Mouse (Mus musculus): ENCODE data around the gene C2cd3. TPM values are rescaled to one million over a fixed set of nuclear protein-coding genes. Genes with fewer than 3 reads are reported as not detected.

Gene C2cd3
- polyA plus RNA-seq, 1 experiment: 18.0 TPM

DNA sequence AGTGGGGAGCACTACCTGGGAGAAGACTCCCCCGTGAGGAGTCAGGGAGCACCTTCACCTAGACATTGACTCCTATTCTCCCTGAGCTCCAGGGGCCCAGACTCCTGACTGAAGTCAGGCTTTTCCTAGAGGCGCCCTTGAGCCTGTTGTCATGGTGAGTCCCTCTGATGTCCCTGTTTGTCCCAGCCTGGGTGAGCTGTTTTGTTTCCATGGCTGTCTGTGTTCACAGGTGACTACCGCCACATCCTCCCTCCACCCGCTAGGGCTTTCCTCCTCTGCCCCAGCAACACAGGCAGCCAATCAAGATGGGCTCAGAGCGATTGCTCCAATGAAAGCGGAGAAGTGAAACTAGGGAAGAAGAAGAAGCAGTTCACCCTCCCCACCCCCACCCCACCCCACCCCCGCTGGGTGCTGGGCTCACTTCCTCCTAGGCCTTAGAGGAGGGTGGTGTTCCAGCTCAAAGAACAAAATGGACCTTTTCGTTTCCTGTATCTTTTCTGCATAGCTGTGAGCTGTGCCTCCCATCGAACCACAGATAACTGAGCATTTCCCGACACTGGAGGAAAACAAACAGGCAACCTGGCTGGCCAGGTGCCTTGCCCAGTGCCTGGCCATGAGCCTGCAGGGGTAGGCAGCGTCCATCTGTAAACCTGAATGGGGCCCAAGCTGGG is 123.7 kb downstream of the C2cd3 start:
- TF ChIP-seq CTCF (IDR thresholded peaks at IDR 0.05; ENCODE audit: borderline replicate concordance, insufficient read depth, low read depth, low read length) (no peak), POLR2A (IDR thresholded peaks at IDR 0.05; ENCODE audit: borderline replicate concordance, insufficient read depth, low read length) (no peak)
- Histone ChIP-seq H3K4me3 (replicated peaks; ENCODE audit: insufficient read depth, low read depth, low read length) (no peak overlapping the region), H3K27ac (ENCODE audit: insufficient read depth, low read length) (peak overlapping the region; percentile 4; the same call in 1 of the 2 replicates), H3K27me3 (ENCODE audit: control insufficient read depth, insufficient read depth, low read length) (no peaks in the 10 kb centered on the region), H3K4me1 (ENCODE audit: control insufficient read depth, insufficient read depth, low read length) (no peaks in the 10 kb centered on the region)
- DNase-seq: peak in 1 of 2 experiments; percentile 33
- WGBS: 46% methylated on average over 11 of the region's 11 CpGs

GRCm38 (mm10) chr7:100496371-100496770 is 124.3 kb downstream of the C2cd3 start:
- TF ChIP-seq CTCF (IDR thresholded peaks at IDR 0.05; ENCODE audit: borderline replicate concordance, insufficient read depth, low read depth, low read length) (no peak), POLR2A (IDR thresholded peaks at IDR 0.05; ENCODE audit: borderline replicate concordance, insufficient read depth, low read length) (no peak)
- WGBS: 57% methylated on average over 6 of the region's 6 CpGs
- H3K27me3 ChIP-seq (ENCODE audit: control insufficient read depth, insufficient read depth, low read length): no peaks in the 10 kb centered on the region
- no peaks in the 10 kb centered on the region for H3K4me1 ChIP-seq (ENCODE audit: control insufficient read depth, insufficient read depth, low read length)
- H3K4me3 ChIP-seq (replicated peaks; ENCODE audit: insufficient read depth, low read depth, low read length): no peak overlapping the region
- no peak for DNase-seq
- H3K27ac ChIP-seq (ENCODE audit: insufficient read depth, low read length): no peak overlapping the region

- Histone ChIP-seq H3K4me1 (ENCODE audit: control insufficient read depth, insufficient read depth, low read length) (no peaks in the 10 kb centered on the region), H3K4me3 (replicated peaks; ENCODE audit: insufficient read depth, low read depth, low read length) (no peak overlapping the region), H3K27me3 (ENCODE audit: control insufficient read depth, insufficient read depth, low read length) (no peaks in the 10 kb centered on the region), H3K27ac (ENCODE audit: insufficient read depth, low read length) (no peak overlapping the region)
- TF ChIP-seq CTCF (IDR thresholded peaks at IDR 0.05; ENCODE audit: borderline replicate concordance, insufficient read depth, low read depth, low read length) (no peak), POLR2A (IDR thresholded peaks at IDR 0.05; ENCODE audit: borderline replicate concordance, insufficient read depth, low read length) (no peak)
- DNase-seq: no peak
- 94% methylated on average over 9 of the region's 9 CpGs for WGBS
Measured at GRCm38 (mm10) chr7:100496791-100497190, 124.8 kb downstream of the C2cd3 start.

- Histone ChIP-seq H3K4me3 (replicated peaks; ENCODE audit: insufficient read depth, low read depth, low read length) (no peak overlapping the region), H3K27me3 (ENCODE audit: control insufficient read depth, insufficient read depth, low read length) (no peaks in the 10 kb centered on the region), H3K27ac (ENCODE audit: insufficient read depth, low read length) (no peak overlapping the region), H3K4me1 (ENCODE audit: control insufficient read depth, insufficient read depth, low read length) (no peaks in the 10 kb centered on the region)
- no peak for DNase-seq
- 70% methylated on average over 4 of the region's 4 CpGs for WGBS
- TF ChIP-seq CTCF (IDR thresholded peaks at IDR 0.05; ENCODE audit: borderline replicate concordance, insufficient read depth, low read depth, low read length): no peak
- TF ChIP-seq POLR2A (IDR thresholded peaks at IDR 0.05; ENCODE audit: borderline replicate concordance, insufficient read depth, low read length): no peak
Measured at GRCm38 (mm10) chr7:100497402-100497801, 125.4 kb downstream of the C2cd3 start.

DNA sequence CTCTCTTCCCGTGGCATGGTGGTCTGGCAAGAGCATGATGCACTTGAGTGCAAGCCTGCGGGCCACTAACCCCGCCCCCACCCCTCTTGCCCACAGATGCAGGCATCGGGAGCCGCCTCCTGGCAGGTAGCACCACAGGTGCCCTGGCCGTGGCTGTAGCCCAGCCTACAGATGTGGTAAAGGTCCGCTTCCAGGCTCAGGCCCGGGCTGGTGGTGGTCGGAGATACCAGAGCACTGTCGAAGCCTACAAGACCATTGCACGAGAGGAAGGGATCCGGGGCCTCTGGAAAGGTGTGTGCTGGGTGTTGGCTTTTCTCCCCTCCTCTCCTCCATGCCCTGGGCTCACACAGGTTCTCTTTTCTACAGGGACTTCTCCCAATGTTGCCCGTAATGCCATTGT is 125.9 kb downstream of the C2cd3 start:
- WGBS: 93% methylated on average over 13 of the region's 13 CpGs
- TF ChIP-seq CTCF (IDR thresholded peaks at IDR 0.05; ENCODE audit: borderline replicate concordance, insufficient read depth, low read depth, low read length): no peak
- no peak for TF ChIP-seq POLR2A (IDR thresholded peaks at IDR 0.05; ENCODE audit: borderline replicate concordance, insufficient read depth, low read length)
- Histone ChIP-seq H3K4me3 (replicated peaks; ENCODE audit: insufficient read depth, low read depth, low read length) (no peak overlapping the region), H3K27ac (ENCODE audit: insufficient read depth, low read length) (no peak overlapping the region), H3K4me1 (ENCODE audit: control insufficient read depth, insufficient read depth, low read length) (no peaks in the 10 kb centered on the region), H3K27me3 (ENCODE audit: control insufficient read depth, insufficient read depth, low read length) (no peaks in the 10 kb centered on the region)
- DNase-seq: no peak

GRCm38 (mm10) chr7:100499465-100499864 is 127.4 kb downstream of the C2cd3 start:
- H3K4me1 ChIP-seq (ENCODE audit: control insufficient read depth, insufficient read depth, low read length): no peaks in the 10 kb centered on the region
- TF ChIP-seq CTCF (IDR thresholded peaks at IDR 0.05; ENCODE audit: borderline replicate concordance, insufficient read depth, low read depth, low read length) (no peak), POLR2A (IDR thresholded peaks at IDR 0.05; ENCODE audit: borderline replicate concordance, insufficient read depth, low read length) (no peak)
- no peak overlapping the region for H3K27ac ChIP-seq (ENCODE audit: insufficient read depth, low read length)
- DNase-seq: no peak
- H3K27me3 ChIP-seq (ENCODE audit: control insufficient read depth, insufficient read depth, low read length): no peaks in the 10 kb centered on the region
- no peak overlapping the region for H3K4me3 ChIP-seq (replicated peaks; ENCODE audit: insufficient read depth, low read depth, low read length)

- DNase-seq: no peak
- WGBS: 57% methylated on average over 16 of the region's 16 CpGs
- no peak overlapping the region for H3K4me3 ChIP-seq (replicated peaks; ENCODE audit: insufficient read depth, low read depth, low read length)
Measured at GRCm38 (mm10) chr7:100500276-100500977, 128.4 kb downstream of the C2cd3 start.

More at GRCm38 (mm10) chr7:100500276-100500977, 128.4 kb downstream of the C2cd3 start:
- Histone ChIP-seq H3K27me3 (ENCODE audit: control insufficient read depth, insufficient read depth, low read length) (no peaks in the 10 kb centered on the region), H3K27ac (ENCODE audit: insufficient read depth, low read length) (no peak overlapping the region), H3K4me1 (ENCODE audit: control insufficient read depth, insufficient read depth, low read length) (no peaks in the 10 kb centered on the region)
- TF ChIP-seq POLR2A (IDR thresholded peaks at IDR 0.05; ENCODE audit: borderline replicate concordance, insufficient read depth, low read length) (no peak), CTCF (IDR thresholded peaks at IDR 0.05; ENCODE audit: borderline replicate concordance, insufficient read depth, low read depth, low read length) (no peak)
